Mouse (Mus musculus) kidney, postnatal 10 days (tissue): ENCODE data around the gene Sim2.
A peak's percentile ranks its signal among the peaks of the same experiment; 100 is the strongest.

Experiments
- DNase-seq: peaks from one replicate; pipeline ENCODE4 v3.0.0; 2021; ENCODE audit warnings: mixed read lengths

Gene Sim2

DNA sequence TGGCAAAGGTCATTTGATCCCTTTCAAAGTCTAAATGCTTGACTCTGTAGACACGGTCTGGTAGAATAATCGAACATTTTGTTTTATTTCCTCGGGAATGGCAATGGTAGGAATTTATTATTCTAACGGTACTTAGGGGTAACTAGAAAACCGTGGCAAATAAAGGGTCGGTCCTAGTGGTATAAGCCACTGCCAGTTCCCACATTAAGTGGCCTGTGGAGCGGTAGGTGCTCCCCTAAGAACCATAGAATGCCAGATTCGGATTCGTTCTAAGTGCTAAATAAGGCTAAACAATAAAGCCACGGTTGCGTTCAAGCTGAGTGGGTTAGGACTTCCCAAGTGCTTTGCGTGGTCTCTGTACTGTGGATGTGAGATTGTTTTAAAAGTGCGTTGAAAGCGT lies 11.7 kb downstream of the Sim2 start:
- no peak for DNase-seq

DNA sequence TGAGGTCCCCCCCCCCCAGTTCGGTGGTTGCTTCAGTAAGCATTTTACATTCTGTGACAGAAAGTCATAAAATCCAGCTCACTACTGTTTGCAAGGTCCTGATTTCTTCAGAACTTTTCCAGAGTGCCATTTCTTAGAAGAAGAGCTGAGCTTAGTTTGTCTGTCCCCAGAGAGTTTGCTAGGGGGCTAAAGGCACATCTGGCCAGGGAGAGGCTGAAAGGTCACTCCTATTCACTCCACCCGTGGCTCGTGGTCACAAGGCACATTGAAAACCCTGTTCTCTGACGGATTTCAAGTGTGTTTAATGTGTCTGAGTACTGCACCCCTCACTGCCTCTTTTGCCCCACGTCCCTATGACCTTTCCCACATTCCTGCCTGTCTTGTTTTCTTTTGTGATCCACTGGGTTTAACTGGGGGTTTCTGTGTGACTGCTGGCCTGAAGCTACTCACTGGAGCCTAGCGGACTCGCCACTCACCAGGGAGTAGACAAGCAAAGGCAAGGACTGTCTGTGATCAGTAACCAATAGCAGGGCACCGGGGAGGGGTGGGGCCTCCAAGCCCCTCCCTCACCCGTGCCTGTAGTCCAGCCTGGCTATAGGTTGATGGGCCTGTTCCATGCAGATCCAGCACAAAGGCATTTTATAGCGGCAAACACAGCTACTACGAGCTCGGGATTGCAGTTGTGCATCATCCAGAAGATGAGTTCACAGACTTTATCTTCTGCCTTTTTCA lies 13.2 kb downstream of the Sim2 start:
- DNase-seq = peak; percentile 52

DNA sequence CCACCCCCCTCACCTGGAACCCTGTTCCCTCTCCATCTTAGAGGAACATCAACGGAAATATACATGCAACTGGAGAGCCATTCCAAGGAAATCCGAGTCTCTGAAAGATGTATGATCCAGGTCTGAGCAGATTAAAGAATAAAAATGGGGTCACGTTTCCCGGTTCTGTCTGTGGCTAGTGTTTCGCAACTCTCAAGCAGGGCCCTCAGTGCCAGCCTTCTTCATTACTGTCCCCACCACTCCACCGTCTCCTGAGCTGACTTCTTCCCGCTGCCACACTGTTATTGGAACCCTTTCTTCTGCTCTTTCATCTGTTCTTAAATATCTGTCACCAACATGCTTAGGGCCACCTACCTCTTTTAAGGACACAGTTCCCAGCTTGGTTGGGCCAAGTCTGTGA lies 28.4 kb downstream of the Sim2 start:
- no peak for DNase-seq

DNA sequence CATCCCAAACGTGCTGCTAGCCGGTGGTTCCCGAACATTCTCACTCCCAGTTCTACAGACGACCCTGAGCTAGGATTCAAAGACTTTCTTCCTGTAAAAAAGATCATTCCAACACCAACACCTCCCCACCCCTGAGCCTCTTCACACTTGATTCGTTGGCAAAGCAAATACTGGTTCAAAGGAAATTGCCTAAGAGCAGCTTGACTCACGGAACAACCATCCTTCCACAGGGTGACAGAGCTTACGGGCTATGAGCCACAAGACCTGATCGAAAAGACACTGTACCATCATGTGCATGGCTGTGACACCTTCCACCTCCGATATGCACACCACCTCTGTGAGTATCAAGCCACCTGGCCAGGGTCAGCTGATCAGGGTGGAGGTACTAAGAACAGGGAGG lies 30.0 kb downstream of the Sim2 start:
- no peak for DNase-seq

DNA sequence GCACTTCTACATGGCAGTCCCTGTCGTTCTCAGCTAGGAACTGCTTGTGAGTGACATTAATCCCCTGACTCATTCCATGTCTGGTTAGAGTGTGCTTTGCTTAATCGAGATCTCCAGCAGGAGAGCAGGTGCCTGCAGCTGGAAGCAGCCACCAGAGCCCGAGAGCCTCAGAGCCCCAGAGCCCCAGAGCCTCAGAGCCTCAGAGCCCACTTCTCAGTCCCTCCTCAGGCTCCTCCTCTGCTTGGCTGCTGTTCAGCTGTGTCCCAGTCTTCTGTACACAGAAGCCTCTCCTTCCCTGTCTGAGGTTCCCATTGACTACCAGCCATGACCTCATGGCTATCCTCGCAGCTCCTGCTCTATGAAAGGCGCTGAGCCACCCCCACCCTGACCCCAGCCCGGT lies 32.6 kb downstream of the Sim2 start:
- DNase-seq = no peak

DNA sequence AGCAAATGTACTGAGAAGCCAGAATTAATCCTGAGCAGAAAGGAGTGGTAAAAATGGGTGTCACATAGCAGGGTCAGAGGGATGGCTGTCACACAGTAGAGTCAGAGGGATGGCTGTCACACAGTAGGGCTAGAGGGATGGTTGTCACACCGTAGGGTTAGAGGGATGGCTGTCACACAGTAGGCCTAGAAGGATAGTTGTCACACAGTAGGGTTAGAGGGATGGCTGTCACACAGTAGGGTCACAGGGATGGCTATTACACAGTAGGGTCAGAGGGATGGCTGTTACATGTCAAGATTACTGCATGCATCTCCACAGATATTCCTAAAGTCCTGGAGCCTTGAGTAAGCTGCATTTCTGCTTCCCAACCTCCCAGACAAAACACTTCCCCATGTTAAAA lies 33.7 kb downstream of the Sim2 start:
- DNase-seq = no peak

DNA sequence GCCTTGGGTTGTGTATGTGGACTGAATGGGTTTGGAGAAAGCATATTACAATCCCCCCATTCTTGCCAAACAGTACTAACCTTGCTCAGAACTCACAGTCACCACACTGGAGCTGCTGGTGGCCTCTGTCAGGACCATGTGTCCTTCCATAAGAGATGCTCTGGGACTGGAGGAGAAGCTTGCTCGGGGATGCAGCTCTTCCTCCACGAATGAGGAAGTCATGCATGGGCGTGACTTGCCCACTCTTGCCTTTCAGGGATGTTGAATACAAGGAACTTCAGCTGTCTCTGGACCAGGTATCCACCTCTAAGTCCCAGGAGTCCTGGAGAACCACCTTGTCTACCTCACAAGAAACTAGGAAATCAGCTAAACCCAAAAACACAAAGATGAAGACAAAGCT lies 37.6 kb downstream of the Sim2 start:
- DNase-seq = no peak

DNA sequence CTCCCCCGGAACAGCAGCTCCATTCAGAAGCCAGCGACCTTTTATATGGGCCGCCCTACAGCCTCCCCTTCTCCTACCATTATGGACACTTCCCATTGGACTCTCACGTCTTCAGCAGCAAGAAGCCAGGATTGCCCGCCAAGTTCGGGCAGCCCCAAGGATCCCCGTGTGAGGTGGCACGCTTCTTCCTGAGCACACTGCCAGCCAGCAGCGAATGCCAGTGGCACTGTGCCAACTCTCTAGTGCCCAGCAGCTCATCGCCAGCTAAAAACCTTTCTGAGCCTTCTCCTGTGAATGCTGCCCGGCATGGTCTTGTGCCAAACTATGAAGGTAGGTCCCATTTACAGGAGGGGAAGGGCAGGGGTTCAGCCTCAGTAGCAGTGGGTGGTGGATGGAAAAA lies 38.5 kb downstream of the Sim2 start:
- DNase-seq = peak; percentile 62

DNA sequence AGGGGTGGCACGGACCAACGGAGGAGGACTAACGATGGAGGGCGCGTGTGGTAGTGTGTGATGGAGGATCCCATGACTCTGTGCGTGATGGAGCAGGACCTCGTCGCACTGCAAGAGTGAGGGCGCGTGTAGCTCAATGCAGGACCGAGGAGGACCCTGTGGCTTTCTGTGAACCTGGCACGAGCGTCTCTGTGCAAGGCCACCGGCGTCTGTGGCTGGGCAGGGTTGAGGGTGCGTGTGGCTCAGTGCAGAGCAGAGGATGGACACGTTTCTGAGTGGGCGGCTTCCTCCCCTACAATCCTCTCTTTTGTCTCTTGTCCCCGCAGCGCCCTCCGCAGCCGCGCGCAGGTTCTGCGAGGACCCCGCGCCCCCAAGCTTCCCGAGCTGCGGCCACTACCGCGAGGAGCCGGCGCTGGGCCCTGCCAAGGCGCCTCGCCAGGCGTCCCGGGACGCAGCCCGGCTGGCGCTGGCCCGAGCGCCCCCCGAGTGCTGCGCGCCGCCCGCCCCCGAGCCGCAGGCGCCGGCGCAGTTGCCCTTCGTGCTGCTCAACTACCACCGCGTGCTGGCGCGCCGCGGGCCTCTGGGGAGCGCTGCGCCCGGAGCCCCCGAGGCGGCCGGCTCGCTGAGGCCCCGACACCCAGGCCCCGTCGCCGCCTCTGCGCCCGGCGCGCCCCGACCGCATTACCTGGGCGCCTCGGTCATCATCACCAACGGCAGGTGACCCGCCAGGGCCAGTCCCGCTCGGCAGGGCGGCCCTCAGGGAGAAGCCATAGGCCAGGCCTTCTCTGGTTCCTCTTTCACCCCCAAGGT lies 40.6 kb downstream of the Sim2 start:
- DNase-seq = no peak

DNA sequence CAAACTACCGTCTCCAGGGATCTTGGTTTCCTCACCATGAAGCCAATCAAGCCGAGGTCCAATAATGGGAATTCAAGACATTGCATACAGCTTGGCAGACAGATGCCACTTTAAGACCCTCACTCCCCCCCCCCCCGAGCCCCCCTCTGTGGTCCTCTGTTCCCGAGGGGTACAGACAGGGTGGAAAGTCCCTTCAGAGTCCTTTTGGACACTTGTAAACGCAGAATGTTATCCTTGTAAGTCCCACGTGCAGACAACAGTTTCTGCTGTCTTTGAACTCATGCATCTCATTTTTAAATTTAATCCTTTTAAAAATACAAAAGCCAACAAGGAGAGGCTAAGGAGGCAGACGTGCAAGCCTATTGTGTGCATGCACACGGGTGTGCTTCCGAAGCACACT lies 41.5 kb downstream of the Sim2 start:
- DNase-seq = no peak

DNA sequence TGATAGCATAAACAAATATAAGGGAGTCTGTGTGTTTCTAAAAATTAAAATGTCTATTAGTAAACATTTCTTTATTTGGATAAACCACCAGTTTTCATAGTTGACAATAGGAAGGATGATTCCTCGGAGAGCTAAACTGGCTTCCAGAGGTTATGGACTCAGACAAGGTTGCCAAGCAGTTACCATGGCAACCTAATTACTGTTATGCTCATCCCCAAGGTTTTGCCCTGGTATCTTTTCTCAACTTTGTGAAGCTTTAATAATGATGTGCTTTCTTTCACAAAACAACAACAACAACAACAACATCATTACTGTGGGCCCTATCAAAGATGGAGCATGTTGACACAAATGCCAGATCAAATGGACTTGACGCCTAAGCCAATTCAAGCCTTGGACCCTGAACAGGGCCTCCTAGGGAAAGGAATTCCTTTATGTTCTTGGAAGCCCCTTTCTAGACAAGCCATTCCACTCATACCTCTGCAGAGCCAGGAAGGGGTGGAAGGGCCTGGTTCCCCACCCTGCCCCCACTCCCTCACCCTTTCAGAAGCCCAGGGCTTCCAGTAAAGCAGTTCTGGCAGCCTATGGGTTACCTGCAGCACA lies 43.6 kb downstream of the Sim2 start:
- no peak for DNase-seq

DNA sequence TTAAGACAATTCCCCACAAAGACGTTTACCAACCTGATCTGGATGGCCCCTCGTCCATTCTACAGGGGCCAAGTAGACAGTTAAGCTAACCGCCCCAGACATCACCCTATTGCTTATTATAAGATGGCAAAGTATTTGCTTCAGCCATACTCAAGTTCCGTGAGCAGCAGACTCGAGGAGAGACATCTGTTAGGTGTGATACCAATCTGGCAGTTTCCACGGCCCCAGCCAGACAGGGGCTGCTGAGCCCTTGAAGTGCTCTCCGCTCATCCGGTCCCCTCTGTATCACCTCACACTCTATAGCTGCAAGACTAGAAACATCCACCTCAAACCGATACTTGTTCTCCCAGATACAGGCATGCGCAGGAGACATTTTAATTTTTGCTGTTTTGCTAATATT lies 49.5 kb downstream of the Sim2 start:
- no peak for DNase-seq

DNA sequence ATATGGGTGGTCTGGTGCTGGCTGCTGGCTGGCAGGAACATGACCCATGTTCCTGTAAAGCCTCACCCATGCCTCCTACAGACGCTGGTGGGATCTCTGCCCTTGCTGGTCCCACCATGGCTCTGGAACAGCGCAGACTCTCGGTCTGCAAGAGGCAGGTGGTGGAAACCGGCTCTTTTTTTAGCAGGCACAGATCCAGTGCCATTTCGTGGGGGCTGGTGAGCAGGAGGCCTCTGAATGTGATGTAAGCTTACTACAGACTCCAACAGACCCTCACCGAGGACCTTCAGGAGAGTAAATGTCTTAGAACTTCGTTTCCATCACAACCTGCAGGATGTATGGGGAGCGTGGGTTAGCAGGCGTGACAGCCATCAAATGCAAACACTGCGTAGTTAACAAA lies 56.0 kb downstream of the Sim2 start:
- DNase-seq = no peak

DNA sequence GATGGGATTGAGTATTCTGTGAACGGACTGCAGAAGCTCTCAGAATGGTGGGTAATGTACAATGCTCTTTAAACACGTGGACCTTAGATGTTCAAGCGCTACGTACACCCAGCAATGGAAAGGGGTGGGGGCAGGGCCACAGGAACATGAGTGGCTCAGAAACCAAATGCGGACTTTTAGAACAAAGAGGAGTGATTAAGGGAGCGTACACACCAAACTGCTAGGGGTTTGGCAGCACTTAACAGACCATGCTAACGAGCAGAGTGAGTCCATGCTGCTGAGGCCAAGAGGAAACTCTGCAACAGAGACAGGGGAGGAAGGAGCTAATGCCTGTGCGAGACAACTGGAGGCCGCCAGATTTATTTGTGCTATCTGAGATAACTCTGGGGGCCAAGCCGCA lies 58.6 kb downstream of the Sim2 start:
- DNase-seq = peak; percentile 29

DNA sequence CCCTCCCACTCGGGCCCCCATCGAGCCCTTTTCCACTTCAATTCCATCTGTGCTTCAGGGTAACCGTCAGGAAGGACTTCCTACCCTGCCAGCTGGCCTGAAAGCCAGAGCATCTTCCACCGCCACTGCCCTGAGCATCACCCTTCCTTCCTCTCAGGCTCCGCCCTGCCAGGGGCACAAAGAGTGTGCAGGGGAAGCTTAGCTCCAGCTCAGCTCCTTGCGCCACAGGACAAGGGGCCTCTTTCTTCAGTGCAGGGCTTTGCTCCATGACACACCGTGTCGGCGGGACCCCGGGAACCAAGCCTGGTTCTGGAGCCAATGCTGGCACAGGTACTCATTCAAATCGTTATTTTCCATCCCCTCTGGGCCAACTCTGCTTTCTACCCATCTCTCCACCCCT lies 63.4 kb downstream of the Sim2 start:
- DNase-seq = peak; percentile 52

DNA sequence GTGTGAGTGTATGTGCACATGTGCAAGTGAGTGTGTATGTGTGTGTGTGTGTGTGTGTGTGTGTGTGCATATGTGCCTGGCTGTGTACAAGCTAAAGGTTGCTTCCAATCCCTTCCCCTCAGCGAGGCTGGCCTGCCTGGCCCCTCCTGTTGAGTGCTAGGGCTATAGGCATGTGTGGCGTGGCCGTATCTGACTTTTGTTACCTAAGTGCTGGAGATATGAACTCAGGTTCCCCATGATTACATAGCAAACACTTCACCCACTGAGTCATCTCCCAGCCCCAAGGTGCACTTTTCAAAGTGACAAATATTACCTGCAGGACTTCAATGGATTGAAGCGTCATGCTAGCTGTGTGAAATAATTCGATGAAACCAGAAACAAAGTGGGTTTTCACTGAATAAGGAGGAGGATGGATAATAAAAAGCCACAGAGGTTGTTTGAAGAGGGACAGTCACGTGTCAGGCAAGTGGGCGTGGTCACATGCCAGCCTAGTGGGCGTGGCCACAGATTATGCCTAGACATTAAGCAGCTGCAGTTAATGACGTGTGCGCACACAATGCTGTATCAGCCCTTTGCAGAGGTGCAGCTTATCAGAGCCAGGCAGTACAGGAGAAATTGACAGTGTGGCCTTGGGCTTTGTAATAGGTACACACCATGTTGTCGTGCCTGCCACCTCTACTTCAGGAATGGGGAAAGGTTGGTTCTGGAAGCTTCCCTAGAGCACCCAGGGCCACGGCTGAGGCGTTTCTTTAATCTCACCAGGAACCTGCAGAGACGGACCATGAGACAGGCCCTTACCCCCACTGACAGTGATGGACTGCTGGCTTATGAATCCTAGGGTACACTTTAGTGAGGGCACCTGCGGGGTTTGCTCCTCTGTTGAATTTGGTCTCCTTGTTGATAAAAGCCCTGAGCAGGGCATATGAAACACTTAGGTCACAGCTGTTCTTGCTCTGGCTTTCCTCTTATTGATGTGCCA lies 65.7 kb downstream of the Sim2 start:
- no peak for DNase-seq

DNA sequence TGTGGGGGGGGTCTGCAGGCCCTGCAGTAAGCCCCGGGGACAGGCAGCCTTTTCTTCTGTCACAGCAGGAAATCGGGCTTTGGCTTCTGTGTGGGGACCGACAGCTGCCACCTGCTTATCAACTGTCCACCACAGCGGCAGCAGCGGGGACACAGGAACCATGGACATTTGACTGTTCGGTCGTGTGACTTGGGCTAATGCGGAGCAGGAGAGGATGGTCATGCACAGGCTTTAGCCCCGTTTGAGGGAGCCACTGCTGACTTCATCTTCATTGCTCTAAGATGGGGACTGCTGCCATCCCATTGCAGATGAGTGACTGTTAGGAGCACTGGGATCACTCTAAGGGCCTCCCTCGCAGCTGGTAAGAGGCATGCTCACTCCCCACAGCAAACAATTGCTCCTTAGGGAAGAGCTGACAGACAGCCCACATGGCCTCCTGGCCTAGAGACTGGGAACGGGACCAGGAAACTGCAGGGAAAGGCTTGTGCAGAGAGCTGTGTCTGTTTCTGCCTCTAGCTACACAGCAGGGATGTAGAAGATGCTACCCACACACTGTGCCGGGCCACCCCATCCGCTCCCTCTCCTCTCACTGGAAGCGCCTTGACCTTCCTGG lies 70.4 kb downstream of the Sim2 start:
- peak; percentile 54 for DNase-seq

DNA sequence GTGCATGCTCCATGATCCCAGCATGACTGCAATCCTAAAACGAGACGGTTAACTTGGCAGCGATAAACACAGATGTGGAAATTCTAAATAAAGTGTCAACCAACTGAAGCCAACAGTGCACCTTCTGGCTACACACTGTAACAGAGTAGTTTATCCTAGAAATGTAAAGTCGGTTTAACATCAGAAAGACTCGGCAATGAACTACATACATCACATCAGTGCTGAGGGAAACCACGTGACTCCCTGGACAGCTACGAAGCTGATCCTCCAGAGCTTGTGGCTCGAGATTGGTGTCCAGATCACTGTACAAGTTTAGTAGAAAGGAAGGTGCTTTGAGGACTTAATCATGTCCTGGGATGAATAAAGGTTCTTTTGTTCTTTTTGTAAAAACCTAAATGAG lies 73.1 kb downstream of the Sim2 start:
- DNase-seq = no peak

DNA sequence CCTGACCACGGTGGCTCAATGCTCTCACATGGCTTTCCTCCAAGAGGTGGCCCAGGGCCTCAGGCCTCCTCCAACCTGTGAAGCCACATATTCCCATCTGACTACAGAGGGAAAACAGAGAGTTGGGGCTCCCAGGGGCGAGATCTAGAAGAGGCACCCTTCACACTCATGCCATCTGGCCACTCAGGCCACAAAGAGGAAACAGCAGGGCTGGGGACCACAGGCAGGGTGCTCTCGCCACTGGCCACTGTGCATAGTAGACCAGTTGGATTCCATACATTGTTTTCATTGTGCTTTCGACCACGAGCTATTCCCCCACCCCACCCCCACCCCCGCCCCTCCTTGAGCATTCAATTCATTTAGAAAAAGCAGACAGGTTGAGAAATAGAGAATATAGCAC lies 77.3 kb downstream of the Sim2 start:
- no peak for DNase-seq

DNA sequence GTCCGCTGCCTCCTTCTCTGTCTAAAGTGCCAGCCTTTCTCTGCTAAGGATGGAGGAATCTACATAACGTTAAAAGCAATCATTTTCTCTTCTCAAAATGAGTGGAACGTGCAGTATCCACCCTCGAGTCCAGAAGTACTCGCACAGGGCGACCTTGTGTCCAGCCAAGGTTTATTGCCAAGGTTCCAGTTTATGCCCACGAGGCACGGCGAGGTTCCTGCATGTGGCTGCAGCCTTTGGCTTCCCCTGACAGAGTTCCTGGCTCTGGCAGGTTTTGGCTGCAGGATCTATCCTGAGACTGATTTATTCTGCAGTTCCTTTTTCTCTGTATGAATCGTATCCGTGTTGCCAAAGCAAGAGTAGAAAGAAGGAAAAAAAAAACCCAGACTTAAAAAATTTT lies 78.3 kb downstream of the Sim2 start:
- DNase-seq = peak; percentile 50

DNA sequence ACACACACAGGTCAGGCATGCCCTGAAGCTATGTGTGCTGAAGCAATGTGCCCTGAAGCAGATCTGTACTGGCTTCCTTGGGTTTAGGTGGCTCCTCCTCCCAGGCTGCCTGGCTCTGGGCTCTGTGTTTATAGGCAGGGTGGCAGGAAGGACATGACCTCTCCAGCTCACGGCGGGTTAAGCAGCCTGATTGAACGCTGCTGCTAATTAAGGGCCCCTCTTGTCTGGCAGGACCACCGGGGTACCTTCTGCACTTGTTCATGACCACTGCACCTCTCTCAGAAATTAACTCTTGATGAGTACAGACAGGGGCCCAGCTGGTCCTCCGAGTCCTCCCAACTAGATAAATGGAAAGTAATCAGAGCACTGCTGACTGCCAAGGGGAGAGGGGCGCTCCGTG lies 79.5 kb downstream of the Sim2 start:
- DNase-seq = no peak

DNA sequence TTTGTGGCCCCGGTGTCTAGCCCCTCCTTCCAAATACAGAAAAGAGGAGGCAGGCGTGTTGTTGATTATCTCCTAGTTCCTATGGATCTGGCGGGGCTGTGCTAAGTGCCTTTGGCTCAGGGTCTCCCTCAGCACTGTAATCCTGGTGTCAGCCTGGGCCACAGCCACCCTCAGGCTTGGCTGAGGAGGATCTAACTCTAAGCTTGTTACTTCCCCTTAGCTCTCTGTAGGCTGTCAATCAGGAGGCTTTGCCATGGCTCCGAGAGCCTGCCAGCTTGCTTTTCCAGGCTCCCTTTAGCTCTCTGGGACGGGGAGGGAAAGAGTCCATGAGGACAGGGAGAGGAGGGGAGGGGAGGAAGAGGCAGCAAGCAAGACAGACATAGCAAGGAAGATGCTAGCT lies 80.2 kb downstream of the Sim2 start:
- no peak for DNase-seq
